In the genomic region with DNA sequence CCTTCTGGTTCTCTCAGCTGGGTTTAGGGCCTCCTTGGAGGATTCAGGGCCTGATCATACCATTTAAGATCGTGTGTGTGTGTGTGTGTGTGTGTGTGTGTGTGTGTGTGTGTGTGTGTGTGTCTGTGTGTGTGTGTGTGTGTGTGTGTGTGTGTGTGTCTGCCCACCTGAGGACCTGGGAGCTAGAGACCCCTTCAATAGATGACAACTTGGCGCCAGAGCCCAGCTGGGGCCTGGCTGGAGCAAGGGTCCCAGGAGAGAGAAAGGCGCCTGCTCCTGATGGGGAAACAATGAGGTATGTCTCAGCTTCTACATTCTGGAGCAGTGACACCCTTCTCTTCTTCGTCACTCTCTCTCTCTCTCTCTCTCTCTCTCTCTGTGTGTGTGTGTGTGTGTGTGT, we compare ENCODE assay signal across 7 mouse cellular contexts. TPM values are rescaled to one million over a fixed set of nuclear protein-coding genes. Genes with fewer than 3 reads are reported as not detected.
DNase-seq lines count a peak whose midpoint lies in the region; ATAC-seq and TF ChIP-seq lines count a peak whose summit lies in the region.
"Not testable (repeated sequence)": the region's sequence is repeated elsewhere in the genome, so short reads cannot be mapped to it uniquely, and the experiment has no call there.

No protein-coding gene starts in this region.

- not testable (repeated sequence) for DNase-seq in cerebellum, adult 2 months; forebrain, embryonic 10.5 days (ENCODE audit: extremely low spot score, low spot score); midbrain, embryonic 10.5 days (ENCODE audit: low spot score)

- H3K4me3 ChIP-seq in cerebellum, adult 2 months (replicated peaks; ENCODE audit: insufficient read depth, low read depth, low read length), result peak overlapping the region; percentile 83
- peak overlapping the region; percentile 78 for H3K4me3 ChIP-seq in forebrain, embryonic 10.5 days
- peak overlapping the region; percentile 85 for H3K4me3 ChIP-seq in forebrain, embryonic 16.5 days (replicated peaks; ENCODE audit: low read length)
- H3K4me3 ChIP-seq in hindbrain, embryonic 13.5 days, result peak overlapping the region; percentile 81
- H3K4me3 ChIP-seq in midbrain, embryonic 10.5 days, result peak overlapping the region; percentile 80
- H3K4me3 ChIP-seq in midbrain, embryonic 15.5 days, result peak overlapping the region; percentile 83
- H3K4me3 ChIP-seq in neural tube, embryonic 13.5 days, result peak overlapping the region; percentile 86

- not testable (repeated sequence) for TF ChIP-seq CTCF in cerebellum, adult 2 months (IDR thresholded peaks at IDR 0.05; ENCODE audit: borderline replicate concordance, insufficient read depth, low read depth, low read length)

- not testable (repeated sequence) for TF ChIP-seq POLR2A in cerebellum, adult 2 months (IDR thresholded peaks at IDR 0.05; ENCODE audit: borderline replicate concordance, insufficient read depth, low read length)

- H3K9me3 ChIP-seq in forebrain, embryonic 10.5 days; forebrain, embryonic 16.5 days (ENCODE audit: control insufficient read depth, low read length); hindbrain, embryonic 13.5 days; midbrain, embryonic 10.5 days (replicated peaks); midbrain, embryonic 15.5 days; neural tube, embryonic 13.5 days: not testable (repeated sequence)

- H3K27ac ChIP-seq in cerebellum, adult 2 months (ENCODE audit: insufficient read depth, low read length), result peak overlapping the region; percentile 98
- not testable (repeated sequence) for H3K27ac ChIP-seq in forebrain, embryonic 10.5 days; forebrain, embryonic 16.5 days (ENCODE audit: low read length)
- H3K27ac ChIP-seq in hindbrain, embryonic 13.5 days, result peak overlapping the region; percentile 88; the same call in 1 of the 2 replicates
- H3K27ac ChIP-seq in midbrain, embryonic 10.5 days (replicated peaks), result 0 out of 2 replicates have a peak overlapping the region, but pooled peaks have one; percentile 18
- H3K27ac ChIP-seq in midbrain, embryonic 15.5 days, result 0 out of 2 replicates have a peak overlapping the region, but pooled peaks have one; percentile 50
- peak overlapping the region; percentile 84; the same call in 1 of the 2 replicates for H3K27ac ChIP-seq in neural tube, embryonic 13.5 days (replicated peaks)

- H3K36me3 ChIP-seq in forebrain, embryonic 10.5 days (replicated peaks), result peaks cover 19% of the 10 kb centered on the region
- not testable (repeated sequence) for H3K36me3 ChIP-seq in forebrain, embryonic 16.5 days (ENCODE audit: control insufficient read depth, insufficient read depth); midbrain, embryonic 15.5 days (replicated peaks)
- peaks cover 12% of the 10 kb centered on the region for H3K36me3 ChIP-seq in hindbrain, embryonic 13.5 days
- H3K36me3 ChIP-seq in midbrain, embryonic 10.5 days, result peaks cover 19% of the 10 kb centered on the region
- peaks cover 14% of the 10 kb centered on the region for H3K36me3 ChIP-seq in neural tube, embryonic 13.5 days

- peak overlapping the region; percentile 87 for H3K4me2 ChIP-seq in forebrain, embryonic 16.5 days (ENCODE audit: low read length)
- H3K4me2 ChIP-seq in hindbrain, embryonic 13.5 days, result peak overlapping the region; percentile 83
- H3K4me2 ChIP-seq in midbrain, embryonic 15.5 days, result peak overlapping the region; percentile 67
- H3K4me2 ChIP-seq in neural tube, embryonic 13.5 days, result peak overlapping the region; percentile 75

- ATAC-seq in forebrain, embryonic 16.5 days; hindbrain, embryonic 13.5 days (ENCODE audit: low FRiP score); midbrain, embryonic 15.5 days (replicated peaks); neural tube, embryonic 13.5 days (ENCODE audit: low read depth): not testable (repeated sequence)

- WGBS in cerebellum, adult 2 months, result 4% methylated on average over 4 of the region's 4 CpGs
- WGBS in forebrain, embryonic 10.5 days, result 80% methylated on average over 4 of the region's 4 CpGs
- WGBS in forebrain, embryonic 16.5 days, result 40% methylated on average over 3 of the region's 4 CpGs
- WGBS in hindbrain, embryonic 13.5 days, result 45% methylated on average over 3 of the region's 4 CpGs
- WGBS in midbrain, embryonic 10.5 days, result 59% methylated on average over 4 of the region's 4 CpGs
- 34% methylated on average over 4 of the region's 4 CpGs for WGBS in midbrain, embryonic 15.5 days
- WGBS in neural tube, embryonic 13.5 days, result 24% methylated on average over 3 of the region's 4 CpGs

- H3K27me3 ChIP-seq in cerebellum, adult 2 months (ENCODE audit: control insufficient read depth, insufficient read depth, low read length); forebrain, embryonic 16.5 days (replicated peaks; ENCODE audit: control insufficient read depth, insufficient read depth, low read length); hindbrain, embryonic 13.5 days; midbrain, embryonic 10.5 days (ENCODE audit: low read depth, poor library complexity, severe bottlenecking); midbrain, embryonic 15.5 days (replicated peaks); neural tube, embryonic 13.5 days: not testable (repeated sequence)
- peaks cover 21% of the 10 kb centered on the region for H3K27me3 ChIP-seq in forebrain, embryonic 10.5 days (ENCODE audit: poor library complexity, severe bottlenecking)

- peaks cover 56% of the 10 kb centered on the region for H3K4me1 ChIP-seq in cerebellum, adult 2 months (ENCODE audit: control insufficient read depth, insufficient read depth, low read length)
- H3K4me1 ChIP-seq in forebrain, embryonic 10.5 days, result peaks cover 51% of the 10 kb centered on the region
- peaks cover 32% of the 10 kb centered on the region for H3K4me1 ChIP-seq in forebrain, embryonic 16.5 days (replicated peaks; ENCODE audit: control insufficient read depth, insufficient read depth, low read length)
- H3K4me1 ChIP-seq in hindbrain, embryonic 13.5 days (replicated peaks), result peaks cover 53% of the 10 kb centered on the region
- H3K4me1 ChIP-seq in midbrain, embryonic 10.5 days, result peaks cover 66% of the 10 kb centered on the region
- H3K4me1 ChIP-seq in midbrain, embryonic 15.5 days, result peaks cover 30% of the 10 kb centered on the region
- H3K4me1 ChIP-seq in neural tube, embryonic 13.5 days (replicated peaks), result peaks cover 62% of the 10 kb centered on the region

- H3K9ac ChIP-seq in forebrain, embryonic 16.5 days (replicated peaks; ENCODE audit: low read depth, low read length), result peak overlapping the region; percentile 96; the same call in 1 of the 2 replicates
- peak overlapping the region; percentile 96; the same call in 1 of the 2 replicates for H3K9ac ChIP-seq in hindbrain, embryonic 13.5 days
- H3K9ac ChIP-seq in midbrain, embryonic 15.5 days, result peak overlapping the region; percentile 95; the same call in 1 of the 2 replicates
- H3K9ac ChIP-seq in neural tube, embryonic 13.5 days, result peak overlapping the region; percentile 97

RNA-seq across cellular contexts. Expression of gene Mapk8ip1, which starts 1.2 kb away (rescaled TPM):
- 349 TPM in 2 replicates for polyA plus RNA-seq in cerebellum, adult 2 months (2012; rRNA removed)
- 47.0 and 48.1 TPM in 2 replicates for polyA plus RNA-seq in forebrain, embryonic 10.5 days (2016; fragmentation: Nextera tagmentation; extraction: Ambion mirVana)
- polyA plus RNA-seq in forebrain, embryonic 16.5 days (2015; fragmentation: Nextera tagmentation; extraction: Ambion mirVana), result 101 TPM in 2 replicates
- polyA plus RNA-seq in hindbrain, embryonic 13.5 days (2015; fragmentation: Nextera tagmentation; extraction: Ambion mirVana), result 111 and 112 TPM in 2 replicates
- 58.3 and 70.5 TPM in 2 replicates for polyA plus RNA-seq in midbrain, embryonic 10.5 days (2016; fragmentation: Nextera tagmentation; extraction: Ambion mirVana)
- polyA plus RNA-seq in midbrain, embryonic 15.5 days (2015; fragmentation: Nextera tagmentation; extraction: Ambion mirVana), result 155 and 165 TPM in 2 replicates
- polyA plus RNA-seq in neural tube, embryonic 13.5 days (2015; fragmentation: Nextera tagmentation; extraction: Ambion mirVana), result 138 and 152 TPM in 2 replicates

RNA-seq across cellular contexts. Expression of gene 1700029I15Rik, which starts 17.5 kb away (rescaled TPM):
- polyA plus RNA-seq in cerebellum, adult 2 months (2012; rRNA removed), result 6.4 and 6.9 TPM in 2 replicates
- 3.9 and 4.4 TPM in 2 replicates for polyA plus RNA-seq in forebrain, embryonic 10.5 days (2016; fragmentation: Nextera tagmentation; extraction: Ambion mirVana)
- polyA plus RNA-seq in forebrain, embryonic 16.5 days (2015; fragmentation: Nextera tagmentation; extraction: Ambion mirVana), result 5.7 and 8.6 TPM in 2 replicates
- polyA plus RNA-seq in hindbrain, embryonic 13.5 days (2015; fragmentation: Nextera tagmentation; extraction: Ambion mirVana), result 6.3 and 6.9 TPM in 2 replicates
- 4.1 and 5.2 TPM in 2 replicates for polyA plus RNA-seq in midbrain, embryonic 10.5 days (2016; fragmentation: Nextera tagmentation; extraction: Ambion mirVana)
- polyA plus RNA-seq in midbrain, embryonic 15.5 days (2015; fragmentation: Nextera tagmentation; extraction: Ambion mirVana), result 7.6 and 8.4 TPM in 2 replicates
- 6.4 TPM in 2 replicates for polyA plus RNA-seq in neural tube, embryonic 13.5 days (2015; fragmentation: Nextera tagmentation; extraction: Ambion mirVana)

RNA-seq across cellular contexts. Expression of gene Large2, which starts 25.2 kb away (rescaled TPM):
- 0.62 and 1.4 TPM in 2 replicates for polyA plus RNA-seq in cerebellum, adult 2 months (2012; rRNA removed)
- polyA plus RNA-seq in forebrain, embryonic 10.5 days (2016; fragmentation: Nextera tagmentation; extraction: Ambion mirVana), result 31.9 and 33.5 TPM in 2 replicates
- polyA plus RNA-seq in forebrain, embryonic 16.5 days (2015; fragmentation: Nextera tagmentation; extraction: Ambion mirVana), result 1.4 and 2.4 TPM in 2 replicates
- 1.6 and 2.4 TPM in 2 replicates for polyA plus RNA-seq in hindbrain, embryonic 13.5 days (2015; fragmentation: Nextera tagmentation; extraction: Ambion mirVana)
- 16.2 and 25.6 TPM in 2 replicates for polyA plus RNA-seq in midbrain, embryonic 10.5 days (2016; fragmentation: Nextera tagmentation; extraction: Ambion mirVana)
- polyA plus RNA-seq in midbrain, embryonic 15.5 days (2015; fragmentation: Nextera tagmentation; extraction: Ambion mirVana), result 1.5 and 1.9 TPM in 2 replicates
- 0.74 and 1.4 TPM in 2 replicates for polyA plus RNA-seq in neural tube, embryonic 13.5 days (2015; fragmentation: Nextera tagmentation; extraction: Ambion mirVana)

RNA-seq across cellular contexts. Expression of gene Pex16, which starts 25.4 kb away (rescaled TPM):
- 60.7 and 63.5 TPM in 2 replicates for polyA plus RNA-seq in cerebellum, adult 2 months (2012; rRNA removed)
- polyA plus RNA-seq in forebrain, embryonic 10.5 days (2016; fragmentation: Nextera tagmentation; extraction: Ambion mirVana), result 23.8 and 24.6 TPM in 2 replicates
- 38.3 and 42.0 TPM in 2 replicates for polyA plus RNA-seq in forebrain, embryonic 16.5 days (2015; fragmentation: Nextera tagmentation; extraction: Ambion mirVana)
- polyA plus RNA-seq in hindbrain, embryonic 13.5 days (2015; fragmentation: Nextera tagmentation; extraction: Ambion mirVana), result 35.7 and 35.8 TPM in 2 replicates
- polyA plus RNA-seq in midbrain, embryonic 10.5 days (2016; fragmentation: Nextera tagmentation; extraction: Ambion mirVana), result 26.1 and 27.1 TPM in 2 replicates
- 41.3 and 47.5 TPM in 2 replicates for polyA plus RNA-seq in midbrain, embryonic 15.5 days (2015; fragmentation: Nextera tagmentation; extraction: Ambion mirVana)
- polyA plus RNA-seq in neural tube, embryonic 13.5 days (2015; fragmentation: Nextera tagmentation; extraction: Ambion mirVana), result 31.6 and 35.0 TPM in 2 replicates

RNA-seq across cellular contexts. Expression of gene Cry2, which starts 34.0 kb away (rescaled TPM):
- polyA plus RNA-seq in cerebellum, adult 2 months (2012; rRNA removed), result 79.4 and 81.8 TPM in 2 replicates
- 25.5 and 27.3 TPM in 2 replicates for polyA plus RNA-seq in forebrain, embryonic 10.5 days (2016; fragmentation: Nextera tagmentation; extraction: Ambion mirVana)
- 40.1 and 46.8 TPM in 2 replicates for polyA plus RNA-seq in forebrain, embryonic 16.5 days (2015; fragmentation: Nextera tagmentation; extraction: Ambion mirVana)
- 36.8 and 38.5 TPM in 2 replicates for polyA plus RNA-seq in hindbrain, embryonic 13.5 days (2015; fragmentation: Nextera tagmentation; extraction: Ambion mirVana)
- 32.8 and 36.2 TPM in 2 replicates for polyA plus RNA-seq in midbrain, embryonic 10.5 days (2016; fragmentation: Nextera tagmentation; extraction: Ambion mirVana)
- 47.5 and 49.0 TPM in 2 replicates for polyA plus RNA-seq in midbrain, embryonic 15.5 days (2015; fragmentation: Nextera tagmentation; extraction: Ambion mirVana)
- 35.9 and 37.7 TPM in 2 replicates for polyA plus RNA-seq in neural tube, embryonic 13.5 days (2015; fragmentation: Nextera tagmentation; extraction: Ambion mirVana)
